Mouse (Mus musculus): ENCODE measurements around the gene Gstt3. TPM values are rescaled to one million over a fixed set of nuclear protein-coding genes. Genes with fewer than 3 reads are reported as not detected.

The Gstt3 gene
- polyA plus RNA-seq, 1 experiment: 0.13 TPM

GRCm38 (mm10) chr10:75797619-75798175, 16.5 kb upstream of the Gstt3 start:
- no peak for TF ChIP-seq SRF (IDR thresholded peaks at IDR 0.05; ENCODE audit: control insufficient read depth, insufficient read length, low read depth)
- TF ChIP-seq MYOD1 (IDR thresholded peaks at IDR 0.05; ENCODE audit: control insufficient read depth in 1 of 3, insufficient read length in 2 of 3, low read depth in 2 of 3): no peak
- TF ChIP-seq POLR2AphosphoS2 (IDR thresholded peaks at IDR 0.05; ENCODE audit: insufficient read length, low read depth): no peak
- no peak for TF ChIP-seq POLR2A (IDR thresholded peaks at IDR 0.05; ENCODE audit: insufficient read length, low read depth)
- no peak for TF ChIP-seq E2F4 (IDR thresholded peaks at IDR 0.05; ENCODE audit: insufficient read depth)
- TF ChIP-seq CEBPB (IDR thresholded peaks at IDR 0.05; ENCODE audit: insufficient read depth, poor library complexity, severe bottlenecking): peak; percentile 23; the same call in 1 of the 2 replicates
- no peaks in the 10 kb centered on the region for H3K36me3 ChIP-seq (ENCODE audit: control insufficient read depth, insufficient read depth)
- no peaks in the 10 kb centered on the region for H3K79me2 ChIP-seq (ENCODE audit: control insufficient read depth, insufficient read depth)
- H3K4me2 ChIP-seq (ENCODE audit: low read depth): peak overlapping the region; percentile 91
- H3ac ChIP-seq (ENCODE audit: control insufficient read depth, insufficient read length): no peak overlapping the region
- H3K27me3 ChIP-seq (ENCODE audit: control insufficient read depth, insufficient read depth, insufficient read length): peaks cover 14% of the 10 kb centered on the region
- peak overlapping the region; percentile 21 for H3K4me3 ChIP-seq

- TF ChIP-seq POLR2A (IDR thresholded peaks at IDR 0.05; ENCODE audit: insufficient read length, low read depth): no peak
- TF ChIP-seq MYOG (IDR thresholded peaks at IDR 0.05; ENCODE audit: control insufficient read depth in 1 of 3, insufficient read depth in 1 of 3, insufficient read length in 2 of 3, low read depth in 2 of 3): no peak
- no peak for TF ChIP-seq MAX (IDR thresholded peaks at IDR 0.05; ENCODE audit: low read depth)
- TF ChIP-seq CEBPB (IDR thresholded peaks at IDR 0.05; ENCODE audit: insufficient read depth, poor library complexity, severe bottlenecking): no peak
- TF ChIP-seq TCF3 (IDR thresholded peaks at IDR 0.05; ENCODE audit: insufficient read length, low read depth): no peak
- TF ChIP-seq POLR2AphosphoS2 (IDR thresholded peaks at IDR 0.05; ENCODE audit: insufficient read length, low read depth): no peak
- TF ChIP-seq MYOD1 (IDR thresholded peaks at IDR 0.05; ENCODE audit: control insufficient read depth in 1 of 3, insufficient read length in 2 of 3, low read depth in 2 of 3): no peak
- no peak for TF ChIP-seq REST (IDR thresholded peaks at IDR 0.05; ENCODE audit: insufficient read depth, insufficient read length)
- peak overlapping the region; percentile 21 for H3K4me3 ChIP-seq
- no peak overlapping the region for H3ac ChIP-seq (ENCODE audit: control insufficient read depth, insufficient read length)
- peaks cover 14% of the 10 kb centered on the region for H3K27me3 ChIP-seq (ENCODE audit: control insufficient read depth, insufficient read depth, insufficient read length)
- H3K4me2 ChIP-seq (ENCODE audit: low read depth): no peak overlapping the region
- H3K36me3 ChIP-seq (ENCODE audit: control insufficient read depth, insufficient read depth): no peaks in the 10 kb centered on the region
- no peaks in the 10 kb centered on the region for H3K79me2 ChIP-seq (ENCODE audit: control insufficient read depth, insufficient read depth)
These were observed 15.7 kb upstream of the Gstt3 start for GRCm38 (mm10) chr10:75796731-75797516.

GRCm38 (mm10) chr10:75794880-75795279, 13.7 kb upstream of the Gstt3 start:
- Histone ChIP-seq H3ac (ENCODE audit: control insufficient read depth, insufficient read length) (no peak overlapping the region), H3K27me3 (ENCODE audit: control insufficient read depth, insufficient read depth, insufficient read length) (peaks cover 4% of the 10 kb centered on the region), H3K4me2 (ENCODE audit: low read depth) (no peak overlapping the region), H3K36me3 (ENCODE audit: control insufficient read depth, insufficient read depth) (no peaks in the 10 kb centered on the region), H3K79me2 (ENCODE audit: control insufficient read depth, insufficient read depth) (no peaks in the 10 kb centered on the region), H3K4me3 (no peak overlapping the region)
- TF ChIP-seq SRF (IDR thresholded peaks at IDR 0.05; ENCODE audit: control insufficient read depth, insufficient read length, low read depth) (peak; percentile 82), USF1 (IDR thresholded peaks at IDR 0.05; ENCODE audit: low read depth) (no peak), POLR2AphosphoS2 (IDR thresholded peaks at IDR 0.05; ENCODE audit: insufficient read length, low read depth) (no peak), REST (IDR thresholded peaks at IDR 0.05; ENCODE audit: insufficient read depth, insufficient read length) (no peak), CEBPB (IDR thresholded peaks at IDR 0.05; ENCODE audit: insufficient read depth, poor library complexity, severe bottlenecking) (no peak), E2F4 (IDR thresholded peaks at IDR 0.05; ENCODE audit: insufficient read depth) (no peak)

- no peak for TF ChIP-seq TCF12 (IDR thresholded peaks at IDR 0.05; ENCODE audit: insufficient read depth, poor library complexity, severe bottlenecking)
- no peak for TF ChIP-seq TCF3 (IDR thresholded peaks at IDR 0.05; ENCODE audit: insufficient read length, low read depth)
- no peak for TF ChIP-seq SRF (IDR thresholded peaks at IDR 0.05; ENCODE audit: control insufficient read depth, insufficient read length, low read depth)
- TF ChIP-seq CEBPB (IDR thresholded peaks at IDR 0.05; ENCODE audit: insufficient read depth, poor library complexity, severe bottlenecking): no peak
- no peak for TF ChIP-seq MYOD1 (IDR thresholded peaks at IDR 0.05; ENCODE audit: control insufficient read depth in 1 of 3, insufficient read length in 2 of 3, low read depth in 2 of 3)
- no peak for TF ChIP-seq USF1 (IDR thresholded peaks at IDR 0.05; ENCODE audit: low read depth)
- no peak for TF ChIP-seq MAX (IDR thresholded peaks at IDR 0.05; ENCODE audit: low read depth)
- no peak for TF ChIP-seq REST (IDR thresholded peaks at IDR 0.05; ENCODE audit: insufficient read depth, insufficient read length)
- no peak for TF ChIP-seq POLR2AphosphoS2 (IDR thresholded peaks at IDR 0.05; ENCODE audit: insufficient read length, low read depth)
- no peak for TF ChIP-seq E2F4 (IDR thresholded peaks at IDR 0.05; ENCODE audit: insufficient read depth)
- no peak for TF ChIP-seq POLR2A (IDR thresholded peaks at IDR 0.05; ENCODE audit: insufficient read length, low read depth)
- no peak for TF ChIP-seq MYOG (IDR thresholded peaks at IDR 0.05; ENCODE audit: control insufficient read depth in 1 of 3, insufficient read depth in 1 of 3, insufficient read length in 2 of 3, low read depth in 2 of 3)
- Histone ChIP-seq H3K4me3 (no peak overlapping the region), H3K79me2 (ENCODE audit: control insufficient read depth, insufficient read depth) (no peaks in the 10 kb centered on the region), H3K36me3 (ENCODE audit: control insufficient read depth, insufficient read depth) (no peaks in the 10 kb centered on the region), H3K27me3 (ENCODE audit: control insufficient read depth, insufficient read depth, insufficient read length) (no peaks in the 10 kb centered on the region), H3ac (ENCODE audit: control insufficient read depth, insufficient read length) (no peak overlapping the region), H3K4me2 (ENCODE audit: low read depth) (peak overlapping the region; percentile 2)
These were observed 9.6 kb upstream of the Gstt3 start for GRCm38 (mm10) chr10:75790773-75791172.

GRCm38 (mm10) chr10:75789841-75790240, 8.6 kb upstream of the Gstt3 start:
- no peak overlapping the region for H3K4me2 ChIP-seq (ENCODE audit: low read depth)
- no peak overlapping the region for H3K4me3 ChIP-seq
- TF ChIP-seq TCF3 (IDR thresholded peaks at IDR 0.05; ENCODE audit: insufficient read length, low read depth): no peak
- TF ChIP-seq REST (IDR thresholded peaks at IDR 0.05; ENCODE audit: insufficient read depth, insufficient read length): no peak
- TF ChIP-seq E2F4 (IDR thresholded peaks at IDR 0.05; ENCODE audit: insufficient read depth): no peak
- no peak for TF ChIP-seq MYOD1 (IDR thresholded peaks at IDR 0.05; ENCODE audit: control insufficient read depth in 1 of 3, insufficient read length in 2 of 3, low read depth in 2 of 3)
- no peak for TF ChIP-seq MAX (IDR thresholded peaks at IDR 0.05; ENCODE audit: low read depth)
- TF ChIP-seq SRF (IDR thresholded peaks at IDR 0.05; ENCODE audit: control insufficient read depth, insufficient read length, low read depth): no peak
- TF ChIP-seq USF1 (IDR thresholded peaks at IDR 0.05; ENCODE audit: low read depth): no peak
- TF ChIP-seq TCF12 (IDR thresholded peaks at IDR 0.05; ENCODE audit: insufficient read depth, poor library complexity, severe bottlenecking): no peak
- TF ChIP-seq CEBPB (IDR thresholded peaks at IDR 0.05; ENCODE audit: insufficient read depth, poor library complexity, severe bottlenecking): no peak
- H3K79me2 ChIP-seq (ENCODE audit: control insufficient read depth, insufficient read depth): no peaks in the 10 kb centered on the region
- no peak overlapping the region for H3ac ChIP-seq (ENCODE audit: control insufficient read depth, insufficient read length)
- H3K27me3 ChIP-seq (ENCODE audit: control insufficient read depth, insufficient read depth, insufficient read length): peaks cover 3% of the 10 kb centered on the region
- H3K36me3 ChIP-seq (ENCODE audit: control insufficient read depth, insufficient read depth): no peaks in the 10 kb centered on the region
